Mouse (Mus musculus): ENCODE measurements around the gene Cobll1.

DNA sequence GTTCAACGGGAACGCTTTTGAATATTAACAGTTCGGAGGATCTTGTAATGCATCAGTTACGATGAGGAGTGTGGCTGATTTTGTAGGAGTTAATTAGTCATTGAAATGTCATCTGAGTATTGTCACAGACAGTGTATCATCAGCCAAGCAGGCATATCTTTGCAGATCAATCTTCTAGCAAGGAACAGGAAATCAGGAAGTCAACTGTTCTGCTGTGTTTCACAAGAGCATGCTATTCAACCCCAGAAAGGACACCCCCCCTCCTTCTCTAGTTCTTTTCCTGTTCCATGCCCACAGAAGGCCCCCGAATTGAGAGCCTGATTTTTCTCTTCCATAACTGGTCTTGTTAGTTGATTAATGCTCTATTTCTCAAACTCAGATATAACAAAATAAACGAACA lies 43.8 kb upstream of the Cobll1 start:
- TF ChIP-seq CTCF (IDR thresholded peaks at IDR 0.05; ENCODE audit: insufficient read depth, low read length) (no peak), POLR2A (IDR thresholded peaks at IDR 0.05; ENCODE audit: borderline replicate concordance, extremely low read depth, low read depth, low read length) (no peak)

Data from lung, adult 2 months (tissue).